Mouse (Mus musculus) embryonic facial prominence, embryonic 13.5 days (tissue): Measurements from ENCODE around the gene Suclg2. TPM values are rescaled to one million over a fixed set of nuclear protein-coding genes. Genes with fewer than 3 reads are reported as not detected.

ENCODE experiments used
- ATAC-seq: fragments of 200-750 bp; cut with Nextera tagmentation; 2 replicates; pipeline ENCODE4 v1.8.0; 2017; ENCODE audit warnings: low read depth; ENCODE audit not compliant: insufficient number of reproducible peaks, insufficient read depth, low FRiP score, low TSS enrichment
- H3K27ac ChIP-seq: fragments of 300-500 bp; sonication (generic); 2 replicates; pipeline ENCODE4 v1.5.1; 2015; ENCODE audit warnings: moderate library complexity, mild to moderate bottlenecking, inconsistent platforms
- H3K27me3 ChIP-seq: fragments of 300-500 bp; sonication (generic); 2 replicates; pipeline ENCODE4 v1.6.1; 2015; ENCODE audit warnings: mild to moderate bottlenecking, inconsistent platforms
- H3K36me3 ChIP-seq: fragments of 300-500 bp; sonication (generic); 2 replicates; pipeline ENCODE4 v1.6.1; 2015; ENCODE audit warnings: mild to moderate bottlenecking, inconsistent platforms
- H3K4me1 ChIP-seq: fragments of 300-500 bp; sonication (generic); 2 replicates; pipeline ENCODE4 v1.6.1; 2015; ENCODE audit warnings: inconsistent platforms
- H3K4me2 ChIP-seq: fragments of 300-500 bp; sonication (generic); 2 replicates; pipeline ENCODE4 v1.6.1; 2015; ENCODE audit warnings: moderate library complexity, mild to moderate bottlenecking, inconsistent platforms
- H3K4me3 ChIP-seq: fragments of 300-500 bp; sonication (generic); 2 replicates; pipeline ENCODE4 v1.5.1; 2015; ENCODE audit warnings: mild to moderate bottlenecking, inconsistent platforms
- H3K9ac ChIP-seq: fragments of 300-500 bp; sonication (generic); 2 replicates; pipeline ENCODE4 v1.6.1; 2015; ENCODE audit warnings: mild to moderate bottlenecking, inconsistent platforms
- H3K9me3 ChIP-seq: fragments of 300-500 bp; sonication (generic); 2 replicates; pipeline ENCODE4 v1.6.1; 2016; ENCODE audit warnings: inconsistent platforms
- WGBS: fragments of 180-500 bp; shearing (Covaris S2); methylation state at CpG from one replicate; pipeline ENCODE4 v1.1.7; 2015; ENCODE audit warnings: mixed read lengths; 5-methylcytosine and 5-hydroxymethylcytosine counted together
- polyA plus RNA-seq: library from polyadenylated mRNA; unstranded; fragments of >200 nt; fragmentation: Nextera tagmentation; extraction: Ambion mirVana; gene quantifications from 2 replicates; pipeline ENCODE4 v1.2.1, GENCODE M21; 2015

Gene Suclg2
- polyA plus RNA-seq, 1 experiment from 2014 or later, result 52.3 TPM

DNA sequence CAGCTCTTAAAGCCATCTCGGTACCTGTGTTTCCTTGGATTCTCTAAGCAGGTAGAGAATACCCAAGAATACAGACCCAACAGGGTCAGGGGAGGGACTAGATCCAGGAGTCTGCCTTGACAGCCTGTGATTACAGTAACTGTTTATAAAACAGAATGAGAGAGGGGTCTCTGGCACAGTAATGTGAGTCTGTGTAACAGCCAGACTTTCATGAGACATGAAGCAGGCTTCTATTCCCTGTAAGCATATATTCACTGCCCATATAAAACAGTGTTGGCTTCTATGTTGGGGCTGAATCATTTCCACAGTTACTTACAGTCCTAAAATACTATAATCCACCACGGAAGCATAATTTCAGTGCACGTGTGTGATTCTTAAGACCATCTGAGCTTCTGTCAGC is 19.3 kb downstream of the Suclg2 start:
- ATAC-seq, result no peak
- 62% methylated on average over 3 of the region's 3 CpGs for WGBS
- Histone ChIP-seq H3K4me2 (no peak overlapping the region), H3K36me3 (no peaks in the 10 kb centered on the region), H3K9me3 (no peaks in the 10 kb centered on the region), H3K4me1 (peaks cover 34% of the 10 kb centered on the region), H3K27me3 (no peaks in the 10 kb centered on the region), H3K27ac (peak overlapping the region; percentile 12; the same call in 1 of the 2 replicates), H3K4me3 (no peak overlapping the region), H3K9ac (no peak overlapping the region)

GRCm38 (mm10) chr6:95698536-95699162 is 20.0 kb downstream of the Suclg2 start:
- H3K36me3 ChIP-seq, result no peaks in the 10 kb centered on the region
- no peak overlapping the region for H3K4me2 ChIP-seq
- ATAC-seq, result no peak
- no peak overlapping the region for H3K27ac ChIP-seq
- peaks cover 34% of the 10 kb centered on the region for H3K4me1 ChIP-seq
- no peak overlapping the region for H3K4me3 ChIP-seq
- no peaks in the 10 kb centered on the region for H3K27me3 ChIP-seq
- H3K9me3 ChIP-seq, result no peaks in the 10 kb centered on the region
- WGBS, result 30% methylated on average over 3 of the region's 6 CpGs
- H3K9ac ChIP-seq, result no peak overlapping the region

GRCm38 (mm10) chr6:95694910-95695309 is 23.7 kb downstream of the Suclg2 start:
- H3K9me3 ChIP-seq, result no peaks in the 10 kb centered on the region
- H3K36me3 ChIP-seq, result no peaks in the 10 kb centered on the region
- H3K4me1 ChIP-seq, result peaks cover 22% of the 10 kb centered on the region
- H3K4me2 ChIP-seq, result no peak overlapping the region
- no peaks in the 10 kb centered on the region for H3K27me3 ChIP-seq
- no peak overlapping the region for H3K27ac ChIP-seq
- no peak overlapping the region for H3K9ac ChIP-seq
- H3K4me3 ChIP-seq, result no peak overlapping the region
- 61% methylated on average over 4 of the region's 4 CpGs for WGBS
- ATAC-seq, result no peak

GRCm38 (mm10) chr6:95685242-95685641 is 33.4 kb downstream of the Suclg2 start:
- no peak overlapping the region for H3K4me2 ChIP-seq
- 80% methylated on average over 4 of the region's 4 CpGs for WGBS
- H3K9me3 ChIP-seq, result no peaks in the 10 kb centered on the region
- no peak overlapping the region for H3K9ac ChIP-seq
- H3K36me3 ChIP-seq, result no peaks in the 10 kb centered on the region
- H3K27me3 ChIP-seq, result no peaks in the 10 kb centered on the region
- no peak overlapping the region for H3K4me3 ChIP-seq
- H3K27ac ChIP-seq, result no peak overlapping the region
- ATAC-seq, result no peak
- peaks cover 9% of the 10 kb centered on the region for H3K4me1 ChIP-seq

GRCm38 (mm10) chr6:95679718-95680117 is 38.9 kb downstream of the Suclg2 start:
- Histone ChIP-seq H3K4me2 (no peak overlapping the region), H3K4me1 (peaks cover 42% of the 10 kb centered on the region), H3K9ac (no peak overlapping the region), H3K4me3 (no peak overlapping the region), H3K9me3 (no peaks in the 10 kb centered on the region), H3K27ac (no peak overlapping the region), H3K36me3 (no peaks in the 10 kb centered on the region), H3K27me3 (no peaks in the 10 kb centered on the region)
- ATAC-seq, result no peak
- WGBS, result 45% methylated on average over 3 of the region's 3 CpGs

- H3K4me1 ChIP-seq, result peaks cover 47% of the 10 kb centered on the region
- no peaks in the 10 kb centered on the region for H3K9me3 ChIP-seq
- no peak overlapping the region for H3K4me3 ChIP-seq
- no peaks in the 10 kb centered on the region for H3K36me3 ChIP-seq
- H3K4me2 ChIP-seq, result no peak overlapping the region
- WGBS, result 17% methylated on average over 3 of the region's 3 CpGs
- no peak for ATAC-seq
- no peaks in the 10 kb centered on the region for H3K27me3 ChIP-seq
- H3K27ac ChIP-seq, result no peak overlapping the region
- H3K9ac ChIP-seq, result no peak overlapping the region
Observed at GRCm38 (mm10) chr6:95679261-95679660, 39.3 kb downstream of the Suclg2 start.

DNA sequence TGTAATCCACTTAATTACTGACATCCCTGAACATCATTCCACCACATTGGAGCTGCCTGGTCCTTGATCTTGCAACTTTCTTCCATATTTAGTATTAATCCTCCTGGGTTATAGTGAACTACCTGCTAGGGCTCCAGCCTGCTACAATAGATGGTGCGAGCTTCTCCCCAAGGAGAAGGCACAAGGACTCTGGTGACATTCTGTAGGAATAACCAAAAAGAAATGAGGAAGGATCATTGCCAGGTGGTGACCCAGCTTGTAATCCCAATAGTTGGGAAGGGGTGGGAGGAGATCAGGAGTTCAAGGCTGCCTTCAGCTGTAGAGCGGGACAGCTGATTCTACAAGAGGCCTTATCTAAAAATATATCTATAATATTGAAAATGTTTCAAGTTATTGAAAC is 41.6 kb downstream of the Suclg2 start:
- Histone ChIP-seq H3K9me3 (no peaks in the 10 kb centered on the region), H3K4me2 (no peak overlapping the region), H3K4me3 (no peak overlapping the region), H3K36me3 (no peaks in the 10 kb centered on the region), H3K9ac (no peak overlapping the region), H3K27me3 (no peaks in the 10 kb centered on the region), H3K4me1 (peaks cover 39% of the 10 kb centered on the region), H3K27ac (no peak overlapping the region)
- WGBS, result 90% methylated on average over 2 of the region's 2 CpGs
- no peak for ATAC-seq

- WGBS, result 55% methylated on average over 4 of the region's 4 CpGs
- Histone ChIP-seq H3K9ac (no peak overlapping the region), H3K4me1 (peaks cover 39% of the 10 kb centered on the region), H3K27ac (no peak overlapping the region), H3K27me3 (no peaks in the 10 kb centered on the region), H3K4me2 (no peak overlapping the region), H3K4me3 (no peak overlapping the region), H3K9me3 (no peaks in the 10 kb centered on the region), H3K36me3 (peaks cover 1% of the 10 kb centered on the region)
- no peak for ATAC-seq
Observed at GRCm38 (mm10) chr6:95676439-95676838, 42.2 kb downstream of the Suclg2 start.

DNA sequence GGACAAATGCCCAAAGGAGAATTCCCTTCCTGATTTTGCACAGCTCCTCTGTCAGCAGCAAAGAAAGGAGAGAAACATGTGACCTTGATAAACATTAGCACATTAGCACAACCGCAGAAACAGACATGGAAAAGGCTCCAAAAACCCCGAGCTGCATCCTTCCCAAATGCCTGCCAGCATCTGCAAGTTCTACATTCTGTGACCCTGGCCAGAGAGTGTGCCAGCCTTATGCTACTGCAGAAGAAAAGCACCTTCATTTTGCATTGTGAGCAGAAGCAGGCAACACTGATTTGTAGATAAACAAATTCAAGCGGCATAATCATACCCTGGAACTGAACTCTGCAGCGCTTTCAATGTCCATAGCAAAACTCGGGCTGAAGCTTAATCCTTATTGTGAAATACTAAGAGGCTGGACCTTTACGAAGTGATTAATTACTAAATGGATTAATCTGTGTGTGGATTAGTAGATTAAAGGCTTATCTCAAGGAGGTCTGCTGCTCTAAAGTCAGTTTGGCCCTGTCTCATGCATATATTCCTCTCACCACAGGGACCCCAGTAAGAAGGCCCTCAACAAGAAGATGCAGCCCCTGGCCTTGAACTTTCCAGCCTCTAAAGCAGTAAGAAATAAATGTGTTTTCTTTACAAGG is 43.4 kb downstream of the Suclg2 start:
- Histone ChIP-seq H3K4me3 (no peak overlapping the region), H3K9me3 (no peaks in the 10 kb centered on the region), H3K4me2 (no peak overlapping the region), H3K27me3 (no peaks in the 10 kb centered on the region), H3K36me3 (peaks cover 6% of the 10 kb centered on the region), H3K4me1 (peaks cover 38% of the 10 kb centered on the region), H3K9ac (no peak overlapping the region), H3K27ac (no peak overlapping the region)
- WGBS, result 26% methylated on average over 6 of the region's 6 CpGs
- no peak for ATAC-seq

- no peaks in the 10 kb centered on the region for H3K27me3 ChIP-seq
- H3K27ac ChIP-seq, result no peak overlapping the region
- no peak for ATAC-seq
- H3K4me2 ChIP-seq, result no peak overlapping the region
- H3K4me3 ChIP-seq, result no peak overlapping the region
- no peaks in the 10 kb centered on the region for H3K9me3 ChIP-seq
- 5% methylated on average over 1 of the region's 1 CpGs for WGBS
- H3K9ac ChIP-seq, result no peak overlapping the region
- H3K36me3 ChIP-seq, result peaks cover 6% of the 10 kb centered on the region
- peaks cover 33% of the 10 kb centered on the region for H3K4me1 ChIP-seq
Observed at GRCm38 (mm10) chr6:95674651-95675050, 43.9 kb downstream of the Suclg2 start.

- no peaks in the 10 kb centered on the region for H3K27me3 ChIP-seq
- H3K4me2 ChIP-seq, result no peak overlapping the region
- H3K27ac ChIP-seq, result no peak overlapping the region
- peaks cover 2% of the 10 kb centered on the region for H3K4me1 ChIP-seq
- ATAC-seq, result no peak
- no peaks in the 10 kb centered on the region for H3K9me3 ChIP-seq
- H3K4me3 ChIP-seq, result no peak overlapping the region
- H3K9ac ChIP-seq, result no peak overlapping the region
- H3K36me3 ChIP-seq, result peaks cover 6% of the 10 kb centered on the region
- WGBS, result 62% methylated on average over 3 of the region's 3 CpGs
Observed at GRCm38 (mm10) chr6:95669335-95669729, 49.3 kb downstream of the Suclg2 start.

DNA sequence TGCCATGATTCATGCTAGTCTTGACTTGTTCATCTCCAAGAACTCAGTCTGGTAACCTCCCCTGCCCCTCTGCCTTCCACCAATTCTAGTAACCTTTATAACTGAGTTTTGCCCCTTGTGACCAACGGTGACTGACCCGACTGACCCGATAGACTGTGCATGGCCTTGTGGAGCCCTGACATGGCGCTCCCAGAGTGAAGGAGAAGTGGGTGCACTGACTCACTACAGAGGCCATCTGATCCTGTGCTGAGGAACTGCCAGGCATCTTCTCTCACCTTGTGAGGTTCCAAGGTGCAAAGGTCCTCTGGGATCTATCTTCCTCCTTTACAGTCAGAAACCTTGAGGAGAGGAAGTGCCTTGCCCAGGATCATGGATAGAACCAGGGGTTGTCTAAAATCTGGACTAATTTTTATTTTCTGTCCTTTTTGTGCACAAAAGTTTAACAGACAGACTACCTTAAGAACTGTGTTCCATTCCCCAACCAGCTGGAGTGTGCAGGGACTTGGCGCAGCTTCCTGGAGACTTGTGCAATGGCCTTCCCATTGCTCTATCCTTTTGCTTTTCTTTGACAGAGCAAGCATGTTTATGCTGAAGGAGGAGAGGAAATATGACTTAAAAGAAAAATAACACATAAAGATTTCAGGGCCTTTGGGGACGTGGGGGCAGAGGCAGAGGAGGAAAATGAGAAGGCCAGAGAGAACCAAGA is 49.8 kb downstream of the Suclg2 start:
- Histone ChIP-seq H3K9ac (no peak overlapping the region), H3K4me2 (no peak overlapping the region), H3K36me3 (peaks cover 6% of the 10 kb centered on the region), H3K4me3 (no peak overlapping the region), H3K4me1 (no peaks in the 10 kb centered on the region), H3K27me3 (no peaks in the 10 kb centered on the region), H3K27ac (no peak overlapping the region), H3K9me3 (no peaks in the 10 kb centered on the region)
- WGBS, result 95% methylated on average over 6 of the region's 6 CpGs
- ATAC-seq, result no peak
